Mouse (Mus musculus): ENCODE measurements around the gene Sfxn2.

GRCm38 (mm10) chr19:46642136-46642753, 69.1 kb downstream of the Sfxn2 start:
- TF ChIP-seq GATA1 (IDR thresholded peaks at IDR 0.05; ENCODE audit: borderline replicate concordance, low read length) (no peak), FLI1 (IDR thresholded peaks at IDR 0.05; ENCODE audit: low read length) (no peak)

Measured in megakaryocyte, embryonic 14.5 days (primary cell).